Mouse (Mus musculus): ENCODE measurements around the gene Itgav.

Itgav gene

DNA sequence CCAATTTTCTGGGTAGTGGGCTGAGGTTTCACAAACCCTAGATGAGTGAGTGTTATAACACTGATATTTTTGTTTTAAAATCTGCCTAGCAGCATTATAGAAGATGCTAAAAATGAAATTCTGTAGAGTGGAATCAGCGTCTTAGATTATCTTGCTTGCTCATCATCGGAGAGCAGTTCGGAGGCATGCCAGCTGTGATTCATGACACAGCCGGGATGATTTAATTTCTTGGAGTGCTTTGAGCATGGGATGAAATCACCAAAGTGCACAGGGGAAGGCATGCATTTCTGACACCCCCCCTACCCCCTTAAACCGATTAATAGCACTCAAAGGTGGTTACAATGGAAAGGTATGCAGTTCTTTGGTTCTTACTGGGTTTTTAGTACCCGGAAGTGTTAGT is 89.8 kb downstream of the Itgav start:
- DNase-seq (ENCODE audit: low read depth) = no peak

DNA sequence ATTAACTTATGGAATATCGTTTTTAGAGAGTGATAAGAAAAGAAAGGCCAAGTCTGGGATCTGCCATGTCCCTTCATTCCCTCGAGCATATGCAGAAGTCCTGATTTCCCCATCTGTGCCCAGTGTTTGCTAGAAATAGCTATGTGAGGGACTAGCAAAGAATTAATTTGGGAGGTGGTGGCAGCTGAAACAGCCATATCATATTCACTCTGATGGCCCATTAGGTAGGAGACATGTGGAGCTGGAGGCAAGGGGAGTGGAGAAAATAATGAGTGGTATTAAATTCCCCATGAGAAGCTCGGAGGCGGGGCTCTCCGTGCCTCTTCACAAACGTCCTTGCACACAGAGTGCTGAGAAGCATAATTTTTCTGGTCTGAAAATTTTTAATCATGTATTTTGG is 92.0 kb downstream of the Itgav start:
- DNase-seq (ENCODE audit: low read depth) = no peak

DNA sequence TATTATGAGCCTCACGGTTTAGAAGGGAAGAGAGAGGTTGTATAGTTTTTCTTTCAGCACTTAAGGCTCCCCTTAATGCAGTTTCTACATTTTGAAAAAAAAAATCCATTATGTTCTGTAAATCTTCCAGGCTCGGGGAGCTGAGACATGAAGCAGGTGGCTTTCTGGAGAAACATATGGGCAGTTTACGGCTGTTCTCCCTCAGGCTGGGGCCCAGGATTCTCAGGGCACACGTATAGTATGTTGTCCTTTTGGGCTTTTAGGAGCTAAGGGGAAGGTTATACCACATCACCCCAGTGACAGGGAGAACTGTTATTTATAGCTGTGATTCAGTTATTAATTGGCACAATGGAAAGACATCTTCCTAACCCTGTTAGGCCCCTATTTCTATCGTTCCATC is 101.0 kb downstream of the Itgav start:
- no peak for DNase-seq (ENCODE audit: low read depth)

DNA sequence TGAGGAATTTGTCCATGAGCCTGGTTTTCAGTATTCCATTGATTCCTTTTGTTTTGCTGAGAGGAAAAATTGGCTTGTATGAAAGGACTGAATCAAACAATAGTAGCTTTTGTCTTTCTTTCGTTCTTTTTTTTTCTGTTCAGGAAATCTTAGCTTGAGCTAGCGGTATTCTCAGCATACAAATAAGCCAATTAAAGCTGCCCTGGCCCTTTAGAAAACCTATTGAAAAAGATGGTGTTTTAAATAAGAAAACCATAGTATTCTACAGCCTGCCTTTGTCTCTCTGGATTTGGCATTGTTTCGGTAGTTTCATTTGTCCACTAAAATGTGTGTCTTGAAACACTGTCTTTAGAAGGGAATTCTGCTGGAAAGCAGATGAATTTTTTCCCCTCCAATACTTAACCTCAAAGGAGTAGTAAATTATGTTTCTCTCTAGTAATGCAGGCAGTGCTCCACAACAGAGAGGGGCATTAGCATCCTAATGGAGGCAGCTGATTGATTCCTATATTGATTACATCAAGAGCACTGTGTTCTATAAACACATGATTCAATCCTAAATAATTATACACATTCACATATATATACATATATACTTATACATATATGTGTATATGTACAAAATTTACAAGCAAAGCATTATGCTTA is 104.8 kb downstream of the Itgav start:
- DNase-seq (ENCODE audit: low read depth) = no peak

DNA sequence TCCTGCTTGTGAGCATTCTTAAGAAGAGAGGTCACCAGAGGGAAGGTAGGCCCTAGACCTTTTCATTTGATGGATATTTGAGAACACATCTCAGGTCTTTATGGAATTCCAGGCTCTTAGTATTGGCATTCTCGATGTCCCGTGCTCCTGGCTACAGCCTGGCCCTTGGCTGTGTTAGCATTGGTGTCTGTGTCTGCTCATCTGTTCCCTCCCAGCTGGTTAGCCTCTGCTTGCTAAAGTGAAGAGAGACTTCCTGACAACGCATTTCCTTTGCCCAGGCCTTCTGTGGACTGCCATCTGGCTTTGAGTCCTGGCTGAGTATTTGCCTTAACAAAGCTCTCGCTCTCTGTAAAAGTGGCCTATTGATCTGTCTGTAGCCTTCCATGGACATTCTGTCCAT is 108.7 kb downstream of the Itgav start:
- no peak for DNase-seq (ENCODE audit: low read depth)

DNA sequence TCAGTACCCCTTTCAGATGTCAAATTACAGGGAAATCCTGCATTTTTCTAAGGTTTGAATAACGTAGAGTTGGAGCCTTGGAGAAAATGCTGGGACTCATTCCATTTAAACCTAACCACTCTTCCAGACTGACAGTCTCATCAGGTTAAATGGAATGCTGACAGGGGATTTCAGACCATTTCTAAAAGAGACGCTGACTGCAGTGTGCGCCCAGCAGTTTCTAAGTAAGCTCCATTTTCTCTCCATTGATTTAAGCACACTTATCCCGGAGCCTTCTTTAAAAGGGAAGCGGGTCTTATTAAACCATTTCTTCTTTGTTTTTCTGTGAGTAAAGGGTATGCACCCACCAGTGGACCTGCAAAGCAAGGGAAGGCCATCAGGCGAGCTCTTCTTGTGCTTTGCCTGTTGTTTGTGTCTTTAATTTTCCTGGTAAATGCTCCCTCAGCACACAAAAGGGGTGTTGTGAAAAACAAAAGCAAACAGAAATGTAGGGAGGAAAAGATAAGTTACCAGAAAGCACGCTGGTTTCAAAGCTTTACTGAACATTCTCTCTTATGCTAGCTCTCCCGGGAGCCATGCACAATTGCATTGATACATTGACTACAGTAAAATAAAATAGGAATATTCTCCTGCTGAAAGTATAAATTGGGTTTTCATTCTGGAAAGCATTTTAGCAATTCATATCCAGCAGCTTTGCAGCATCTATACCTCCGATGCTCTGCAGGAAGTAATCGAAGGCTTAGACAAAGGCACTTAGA is 111.3 kb downstream of the Itgav start:
- DNase-seq (ENCODE audit: low read depth) = no peak

DNA sequence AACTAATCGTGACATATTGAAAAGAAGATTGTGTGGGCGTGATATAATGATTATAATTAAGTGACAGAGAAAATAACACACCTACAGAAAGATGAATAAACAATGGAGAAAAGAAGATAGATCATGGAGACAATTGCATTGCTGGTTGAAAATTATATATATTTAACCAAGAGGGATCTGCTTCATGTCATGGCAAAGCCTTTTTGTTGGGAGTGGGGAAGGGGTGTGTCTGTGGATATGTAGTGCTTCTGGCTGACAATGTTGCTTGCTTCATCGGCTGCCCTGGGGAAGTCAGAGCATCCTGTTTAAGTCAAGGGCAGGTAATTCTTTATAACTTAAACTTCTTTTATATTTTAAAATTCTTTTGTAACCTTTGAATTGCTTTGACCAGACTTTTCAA is 124.3 kb downstream of the Itgav start:
- DNase-seq (ENCODE audit: low read depth) = no peak

DNA sequence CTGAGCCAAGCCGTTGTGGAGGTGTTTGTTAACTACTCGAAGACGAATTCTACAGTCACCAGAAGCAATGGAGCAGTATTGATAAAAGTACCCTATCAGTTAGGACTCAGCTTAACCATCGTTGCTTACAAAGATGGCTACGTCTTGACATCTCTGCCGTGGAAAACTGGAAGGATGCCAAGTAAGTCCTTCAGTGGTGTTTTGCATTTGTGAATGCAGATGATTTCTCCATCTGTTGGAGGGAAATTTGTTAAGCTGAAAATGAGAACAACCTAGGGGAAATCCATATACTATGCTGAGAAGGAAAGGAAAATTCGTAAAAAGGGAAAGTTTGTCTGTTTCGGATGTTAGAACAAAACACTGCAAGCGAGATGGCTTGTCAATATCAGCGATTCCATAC is 129.2 kb downstream of the Itgav start:
- DNase-seq (ENCODE audit: low read depth) = no peak

DNA sequence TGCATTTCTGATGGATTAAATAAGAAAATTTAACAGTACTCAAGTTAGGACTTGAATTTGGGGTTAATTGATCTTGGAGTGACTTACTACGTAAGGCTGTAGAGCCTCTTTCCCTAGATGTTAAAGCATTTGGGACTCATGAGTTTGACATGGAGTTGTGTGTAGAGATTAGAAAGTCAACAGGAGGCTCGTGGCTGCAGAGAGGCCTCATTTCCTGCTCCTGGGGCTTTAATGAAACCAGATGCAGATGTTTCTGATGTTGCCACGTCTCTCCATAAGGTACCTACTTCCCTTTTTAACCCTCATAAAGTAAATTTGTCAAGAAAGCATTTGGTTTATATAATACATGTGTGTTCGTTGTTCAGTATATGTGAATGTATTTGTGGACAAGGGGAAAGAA is 132.0 kb downstream of the Itgav start:
- no peak for DNase-seq (ENCODE audit: low read depth)
